Mouse (Mus musculus) kidney, embryonic 16.5 days (tissue): Measurements from ENCODE around the gene Gm14137. TPM values are rescaled to one million over a fixed set of nuclear protein-coding genes. Genes with fewer than 3 reads are reported as not detected.

Experiments
- ATAC-seq: fragments of 200-750 bp; cut with Nextera tagmentation; 2 replicates; pipeline ENCODE4 v1.8.0; 2017; ENCODE audit warnings: moderate TSS enrichment; ENCODE audit not compliant: low FRiP score, low TSS enrichment
- H3K27ac ChIP-seq: fragments of 300-500 bp; sonication (generic); 2 replicates; pipeline ENCODE4 v1.5.1; 2014; ENCODE audit warnings: low read length
- H3K27me3 ChIP-seq: fragments of 300-500 bp; sonication (generic); 2 replicates; pipeline ENCODE4 v1.6.1; 2014; ENCODE audit warnings: low read length, control low read depth, mixed read lengths; ENCODE audit not compliant: insufficient read depth
- H3K36me3 ChIP-seq: fragments of 300-500 bp; sonication (generic); 2 replicates; pipeline ENCODE4 v1.6.1; 2014; ENCODE audit warnings: low read length, control low read depth, mixed read lengths; ENCODE audit not compliant: insufficient read depth
- H3K4me1 ChIP-seq: fragments of 300-500 bp; sonication (generic); 2 replicates; pipeline ENCODE4 v1.6.1; 2014; ENCODE audit warnings: low read length, control low read depth, mixed read lengths; ENCODE audit not compliant: insufficient read depth
- H3K4me2 ChIP-seq: fragments of 300-500 bp; sonication (generic); replicated peaks from 2 replicates; pipeline ENCODE4 v1.6.1; 2014; ENCODE audit warnings: low read depth, low read length
- H3K4me3 ChIP-seq: fragments of 300-500 bp; sonication (generic); 2 replicates; pipeline ENCODE4 v1.5.1; 2014; ENCODE audit warnings: mild to moderate bottlenecking, low read length
- H3K9ac ChIP-seq: fragments of 300-500 bp; sonication (generic); replicated peaks from 2 replicates; pipeline ENCODE4 v1.6.1; 2014; ENCODE audit warnings: low read length
- H3K9me3 ChIP-seq: fragments of 300-500 bp; sonication (generic); 2 replicates; pipeline ENCODE4 v1.6.1; 2016; ENCODE audit warnings: low read length, control low read depth
- WGBS: fragments of 180-500 bp; shearing (Covaris S2); extraction: QIAGEN DNeasy Blood & Tissue Kit; methylation state at CpG from one replicate; pipeline ENCODE4 v1.1.7; 2014; 5-methylcytosine and 5-hydroxymethylcytosine counted together
- polyA plus RNA-seq: library from polyadenylated mRNA; unstranded; fragments of >200 nt; fragmentation: Nextera tagmentation; extraction: Ambion mirVana; gene quantifications from 2 replicates; pipeline ENCODE4 v1.2.1, GENCODE M21; 2015

Gene Gm14137
- polyA plus RNA-seq, 1 experiment from 2014 or later = 0.56 TPM

- H3K4me3 ChIP-seq = peak overlapping the region; percentile 44
- no peaks in the 10 kb centered on the region for H3K4me1 ChIP-seq
- H3K27ac ChIP-seq = no peak overlapping the region
- H3K27me3 ChIP-seq = no peaks in the 10 kb centered on the region
- H3K36me3 ChIP-seq = no peaks in the 10 kb centered on the region; the same call in 1 of the 2 replicates
- 0 out of 2 replicates have a peak overlapping the region, but pooled peaks have one; percentile 53 for H3K9ac ChIP-seq
- ATAC-seq = peak; percentile 92
- 7% methylated on average over 15 of the region's 15 CpGs for WGBS
- no peaks in the 10 kb centered on the region for H3K9me3 ChIP-seq
- H3K4me2 ChIP-seq = peak overlapping the region; percentile 71
These were observed 14.9 kb downstream of the Gm14137 start for GRCm38 (mm10) chr2:119189029-119189710.

- 88% methylated on average over 5 of the region's 5 CpGs for WGBS
- no peaks in the 10 kb centered on the region for H3K4me1 ChIP-seq
- no peak overlapping the region for H3K27ac ChIP-seq
- no peak for ATAC-seq
- no peaks in the 10 kb centered on the region; the same call in 1 of the 2 replicates for H3K36me3 ChIP-seq
- H3K4me3 ChIP-seq = no peak overlapping the region
- H3K9me3 ChIP-seq = no peaks in the 10 kb centered on the region
- H3K9ac ChIP-seq = no peak overlapping the region
- no peak overlapping the region for H3K4me2 ChIP-seq
- H3K27me3 ChIP-seq = no peaks in the 10 kb centered on the region
These were observed 16.7 kb downstream of the Gm14137 start for GRCm38 (mm10) chr2:119190969-119191368.

- no peaks in the 10 kb centered on the region for H3K9me3 ChIP-seq
- H3K36me3 ChIP-seq = no peaks in the 10 kb centered on the region
- no peaks in the 10 kb centered on the region for H3K27me3 ChIP-seq
- H3K4me1 ChIP-seq = peaks cover 6% of the 10 kb centered on the region
- H3K4me3 ChIP-seq = no peak overlapping the region
- no peak overlapping the region for H3K4me2 ChIP-seq
- no peak for ATAC-seq
- H3K27ac ChIP-seq = no peak overlapping the region
- H3K9ac ChIP-seq = no peak overlapping the region
- WGBS = 81% methylated on average over 5 of the region's 5 CpGs
These were observed 19.8 kb downstream of the Gm14137 start for GRCm38 (mm10) chr2:119194140-119194539.

GRCm38 (mm10) chr2:119196316-119197108 lies 22.2 kb downstream of the Gm14137 start:
- Histone ChIP-seq H3K9me3 (no peaks in the 10 kb centered on the region), H3K36me3 (no peaks in the 10 kb centered on the region), H3K27ac (peak overlapping the region; percentile 59), H3K4me3 (no peak overlapping the region), H3K27me3 (no peaks in the 10 kb centered on the region), H3K9ac (no peak overlapping the region), H3K4me1 (peaks cover 6% of the 10 kb centered on the region), H3K4me2 (no peak overlapping the region)
- ATAC-seq = 0 out of 2 replicates have a peak, but pooled peaks have one; percentile 54
- WGBS = 19% methylated on average over 4 of the region's 4 CpGs

GRCm38 (mm10) chr2:119197493-119197892 lies 23.2 kb downstream of the Gm14137 start:
- Histone ChIP-seq H3K4me3 (no peak overlapping the region), H3K9ac (no peak overlapping the region), H3K4me2 (no peak overlapping the region), H3K27ac (no peak overlapping the region), H3K4me1 (peaks cover 6% of the 10 kb centered on the region), H3K27me3 (no peaks in the 10 kb centered on the region), H3K9me3 (no peaks in the 10 kb centered on the region), H3K36me3 (no peaks in the 10 kb centered on the region)
- ATAC-seq = no peak
- 92% methylated on average over 1 of the region's 1 CpGs for WGBS

- Histone ChIP-seq H3K4me3 (no peak overlapping the region), H3K27me3 (no peaks in the 10 kb centered on the region), H3K4me2 (no peak overlapping the region), H3K9me3 (no peaks in the 10 kb centered on the region), H3K9ac (no peak overlapping the region), H3K27ac (no peak overlapping the region), H3K36me3 (no peaks in the 10 kb centered on the region), H3K4me1 (peaks cover 10% of the 10 kb centered on the region)
- WGBS = 33% methylated on average over 1 of the region's 1 CpGs
- no peak for ATAC-seq
These were observed 23.7 kb downstream of the Gm14137 start for GRCm38 (mm10) chr2:119198049-119198448.

GRCm38 (mm10) chr2:119198934-119199333 lies 24.6 kb downstream of the Gm14137 start:
- Histone ChIP-seq H3K4me1 (peaks cover 12% of the 10 kb centered on the region), H3K36me3 (no peaks in the 10 kb centered on the region), H3K27ac (no peak overlapping the region), H3K4me3 (no peak overlapping the region), H3K4me2 (no peak overlapping the region), H3K27me3 (no peaks in the 10 kb centered on the region), H3K9ac (no peak overlapping the region), H3K9me3 (no peaks in the 10 kb centered on the region)
- 80% methylated on average over 3 of the region's 3 CpGs for WGBS
- ATAC-seq = no peak

- Histone ChIP-seq H3K4me3 (no peak overlapping the region), H3K9ac (no peak overlapping the region), H3K4me2 (no peak overlapping the region), H3K9me3 (no peaks in the 10 kb centered on the region), H3K27me3 (no peaks in the 10 kb centered on the region), H3K4me1 (peaks cover 12% of the 10 kb centered on the region), H3K36me3 (no peaks in the 10 kb centered on the region), H3K27ac (no peak overlapping the region)
- WGBS = 25% methylated on average over 5 of the region's 5 CpGs
- ATAC-seq = 0 out of 2 replicates have a peak, but pooled peaks have one; percentile 41
These were observed 28.7 kb downstream of the Gm14137 start for GRCm38 (mm10) chr2:119202914-119203453.

GRCm38 (mm10) chr2:119203871-119204460 lies 29.7 kb downstream of the Gm14137 start:
- Histone ChIP-seq H3K4me3 (no peak overlapping the region), H3K4me1 (peaks cover 13% of the 10 kb centered on the region), H3K27me3 (no peaks in the 10 kb centered on the region), H3K9ac (no peak overlapping the region), H3K36me3 (no peaks in the 10 kb centered on the region), H3K9me3 (no peaks in the 10 kb centered on the region), H3K27ac (no peak overlapping the region), H3K4me2 (no peak overlapping the region)
- 41% methylated on average over 4 of the region's 4 CpGs for WGBS
- no peak for ATAC-seq
